Mouse (Mus musculus) hindbrain, embryonic 16.5 days (tissue): ENCODE results near the gene Tmem72. TPM values are rescaled to one million over a fixed set of nuclear protein-coding genes. Genes with fewer than 3 reads are reported as not detected.

ENCODE experiments used
- ATAC-seq: fragments of 200-750 bp; cut with Nextera tagmentation; 2 replicates; pipeline ENCODE4 v1.8.0; 2017; ENCODE audit warnings: moderate TSS enrichment, moderate library complexity
- H3K27ac ChIP-seq: fragments of 300-500 bp; sonication (generic); 2 replicates; pipeline ENCODE4 v1.5.1; 2014; ENCODE audit warnings: low read depth, mild to moderate bottlenecking, control low read depth, low read length, moderate library complexity
- H3K27me3 ChIP-seq: fragments of 300-500 bp; sonication (generic); replicated peaks from 2 replicates; pipeline ENCODE4 v1.6.1; 2014; ENCODE audit warnings: low read length; ENCODE audit not compliant: control insufficient read depth, insufficient read depth
- H3K36me3 ChIP-seq: fragments of 300-500 bp; sonication (generic); 2 replicates; pipeline ENCODE4 v1.6.1; 2014; ENCODE audit warnings: mild to moderate bottlenecking, low read length, moderate library complexity, mixed read lengths; ENCODE audit not compliant: control insufficient read depth, insufficient read depth
- H3K4me1 ChIP-seq: fragments of 300-500 bp; sonication (generic); 2 replicates; pipeline ENCODE4 v1.6.1; 2014; ENCODE audit warnings: low read depth, low read length; ENCODE audit not compliant: control insufficient read depth, insufficient read depth
- H3K4me2 ChIP-seq: fragments of 300-500 bp; sonication (generic); 2 replicates; pipeline ENCODE4 v1.6.1; 2014; ENCODE audit warnings: mild to moderate bottlenecking, low read length, control low read depth, moderate library complexity
- H3K4me3 ChIP-seq: fragments of 300-500 bp; sonication (generic); 2 replicates; pipeline ENCODE4 v1.5.1; 2014; ENCODE audit warnings: mild to moderate bottlenecking, low read length, control low read depth, moderate library complexity
- H3K9ac ChIP-seq: fragments of 300-500 bp; sonication (generic); 2 replicates; pipeline ENCODE4 v1.6.1; 2014; ENCODE audit warnings: low read depth, mild to moderate bottlenecking, control low read depth, low read length, moderate library complexity
- H3K9me3 ChIP-seq: fragments of 300-500 bp; sonication (generic); 2 replicates; pipeline ENCODE4 v1.6.1; 2014; ENCODE audit warnings: mild to moderate bottlenecking, low read length, moderate library complexity; ENCODE audit not compliant: control insufficient read depth
- WGBS: fragments of 180-500 bp; shearing (Covaris S2); extraction: QIAGEN DNeasy Blood & Tissue Kit; methylation state at CpG from one replicate; pipeline ENCODE4 v1.1.7; 2014; 5-methylcytosine and 5-hydroxymethylcytosine counted together
- polyA plus RNA-seq: library from polyadenylated mRNA; unstranded; fragments of >200 nt; fragmentation: Nextera tagmentation; extraction: Ambion mirVana; gene quantifications from 2 replicates; pipeline ENCODE4 v1.2.1, GENCODE M21; 2015

Tmem72 gene
- polyA plus RNA-seq, 1 experiment from 2014 or later = 5.4 TPM

DNA sequence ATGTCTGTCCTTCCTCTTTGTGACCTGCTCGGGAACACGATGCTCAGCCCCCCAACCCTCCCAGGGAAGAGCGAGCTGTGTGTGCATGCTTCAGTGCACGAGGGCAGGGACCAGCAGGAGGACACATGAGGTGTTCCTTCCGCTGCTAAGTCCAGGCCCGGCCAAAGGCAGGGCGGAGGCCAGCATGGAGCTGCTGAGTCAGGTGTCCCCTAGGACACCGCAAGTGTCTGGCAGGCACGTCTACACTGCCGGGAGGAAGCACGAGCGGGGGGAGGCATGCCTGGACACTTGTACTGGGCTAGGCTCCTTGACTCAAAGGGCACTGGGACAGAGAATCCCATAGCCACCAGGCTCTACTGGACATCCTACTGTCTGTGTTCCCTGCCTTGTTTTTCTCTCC is 69.0 kb downstream of the Tmem72 start:
- Histone ChIP-seq H3K4me3 (no peak overlapping the region), H3K27me3 (no peaks in the 10 kb centered on the region), H3K9ac (no peak overlapping the region), H3K4me2 (no peak overlapping the region), H3K27ac (no peak overlapping the region), H3K4me1 (peaks cover 3% of the 10 kb centered on the region), H3K9me3 (no peaks in the 10 kb centered on the region), H3K36me3 (no peaks in the 10 kb centered on the region; the same call in 1 of the 2 replicates)
- WGBS = 83% methylated on average over 12 of the region's 12 CpGs
- no peak; the same call in 1 of the 2 replicates for ATAC-seq

DNA sequence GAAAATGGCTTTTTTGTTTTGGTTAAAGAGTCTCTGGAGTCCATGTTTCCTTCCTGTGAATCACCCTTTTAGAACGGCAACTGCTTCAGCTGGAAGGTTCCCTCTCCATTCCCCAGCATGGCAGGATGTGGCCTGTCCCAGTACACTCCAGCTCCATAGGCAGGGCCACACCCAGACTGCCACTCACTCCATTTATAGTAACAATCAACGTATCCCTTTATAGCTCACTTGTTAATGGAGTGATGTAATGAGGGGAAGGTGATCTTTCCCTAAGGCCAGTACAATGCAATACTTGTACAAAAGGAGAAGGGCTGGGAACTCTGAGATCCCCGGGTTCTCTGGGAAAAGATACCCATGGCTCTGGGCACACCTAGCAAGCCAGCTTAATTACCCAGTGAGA is 72.4 kb downstream of the Tmem72 start:
- H3K27me3 ChIP-seq = no peaks in the 10 kb centered on the region
- no peak overlapping the region for H3K4me3 ChIP-seq
- H3K4me1 ChIP-seq = no peaks in the 10 kb centered on the region
- no peak; the same call in 1 of the 2 replicates for ATAC-seq
- 71% methylated on average over 3 of the region's 3 CpGs for whole genome bisulfite sequencing
- H3K9ac ChIP-seq = no peak overlapping the region
- H3K4me2 ChIP-seq = no peak overlapping the region
- H3K9me3 ChIP-seq = no peaks in the 10 kb centered on the region
- no peaks in the 10 kb centered on the region; the same call in 1 of the 2 replicates for H3K36me3 ChIP-seq
- no peak overlapping the region for H3K27ac ChIP-seq

DNA sequence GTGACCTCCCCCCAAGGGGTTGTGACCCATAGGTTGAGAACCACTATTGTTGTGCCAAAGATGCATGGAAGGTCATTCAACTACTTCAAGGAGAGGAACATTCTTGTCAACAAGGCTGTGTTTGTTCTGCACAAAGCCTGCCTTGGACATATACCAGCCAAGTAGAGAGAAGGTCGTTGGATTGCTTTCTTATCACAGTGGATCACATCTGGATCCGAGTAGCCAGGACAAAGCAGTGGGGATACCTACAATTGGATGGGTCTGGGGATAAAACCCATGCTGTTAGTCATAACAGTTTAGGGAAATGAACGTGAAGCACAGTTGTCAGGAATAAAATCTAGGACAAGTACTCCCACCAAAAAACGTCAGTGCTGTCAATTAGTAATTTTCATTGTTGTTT is 72.8 kb downstream of the Tmem72 start:
- Histone ChIP-seq H3K27me3 (no peaks in the 10 kb centered on the region), H3K9ac (no peak overlapping the region), H3K36me3 (no peaks in the 10 kb centered on the region; the same call in 1 of the 2 replicates), H3K9me3 (no peaks in the 10 kb centered on the region), H3K4me3 (no peak overlapping the region), H3K4me1 (no peaks in the 10 kb centered on the region), H3K4me2 (no peak overlapping the region), H3K27ac (no peak overlapping the region)
- no peak for ATAC-seq
- WGBS = 58% methylated on average over 4 of the region's 4 CpGs

DNA sequence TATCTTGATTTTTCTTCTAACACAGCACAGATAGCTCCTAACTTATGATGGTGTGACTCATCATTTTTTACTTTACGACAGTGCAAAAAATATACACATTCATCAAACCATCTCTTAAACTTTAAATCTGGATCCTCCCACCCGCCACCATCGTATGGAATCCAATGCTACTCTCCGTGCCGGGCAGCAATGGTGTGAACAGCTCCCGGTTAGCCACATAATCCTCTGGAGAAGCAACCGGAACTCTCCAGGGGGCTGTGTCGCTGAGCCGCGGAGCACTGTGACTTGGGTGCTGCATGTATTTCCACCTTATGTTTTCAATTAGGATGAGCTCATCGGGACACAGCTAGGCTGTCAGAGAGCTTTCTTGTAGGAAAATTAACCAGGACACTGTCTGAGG is 73.8 kb downstream of the Tmem72 start:
- H3K4me2 ChIP-seq = no peak overlapping the region
- H3K9ac ChIP-seq = no peak overlapping the region
- H3K4me3 ChIP-seq = no peak overlapping the region
- no peak for ATAC-seq
- no peaks in the 10 kb centered on the region for H3K4me1 ChIP-seq
- H3K36me3 ChIP-seq = no peaks in the 10 kb centered on the region; the same call in 1 of the 2 replicates
- WGBS = 89% methylated on average over 11 of the region's 11 CpGs
- no peaks in the 10 kb centered on the region for H3K27me3 ChIP-seq
- H3K9me3 ChIP-seq = no peaks in the 10 kb centered on the region
- H3K27ac ChIP-seq = no peak overlapping the region

DNA sequence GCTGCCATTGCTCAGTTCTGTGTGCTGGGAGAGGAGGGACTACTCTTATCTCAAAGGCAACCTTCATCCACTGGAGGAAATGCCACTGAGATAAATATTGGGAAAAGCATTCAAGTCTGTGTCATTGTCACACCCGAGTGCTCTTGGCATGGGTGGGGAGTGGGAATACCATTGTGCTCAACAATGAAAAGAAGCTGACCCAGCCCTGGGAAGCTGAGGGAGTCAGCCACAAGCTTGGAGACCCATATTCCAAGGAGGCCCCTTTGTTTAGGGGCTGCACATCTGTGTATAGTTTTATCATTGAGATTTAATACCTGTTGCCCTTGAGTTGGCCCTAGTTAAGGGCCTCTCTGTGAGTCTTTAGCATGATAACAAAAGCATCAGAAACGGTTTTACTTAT is 77.0 kb downstream of the Tmem72 start:
- no peak for ATAC-seq
- H3K9ac ChIP-seq = no peak overlapping the region
- WGBS = 65% methylated on average over 2 of the region's 2 CpGs
- no peaks in the 10 kb centered on the region; the same call in 1 of the 2 replicates for H3K36me3 ChIP-seq
- H3K27me3 ChIP-seq = no peaks in the 10 kb centered on the region
- H3K27ac ChIP-seq = no peak overlapping the region
- no peak overlapping the region for H3K4me3 ChIP-seq
- no peak overlapping the region for H3K4me2 ChIP-seq
- H3K9me3 ChIP-seq = no peaks in the 10 kb centered on the region
- no peaks in the 10 kb centered on the region for H3K4me1 ChIP-seq

DNA sequence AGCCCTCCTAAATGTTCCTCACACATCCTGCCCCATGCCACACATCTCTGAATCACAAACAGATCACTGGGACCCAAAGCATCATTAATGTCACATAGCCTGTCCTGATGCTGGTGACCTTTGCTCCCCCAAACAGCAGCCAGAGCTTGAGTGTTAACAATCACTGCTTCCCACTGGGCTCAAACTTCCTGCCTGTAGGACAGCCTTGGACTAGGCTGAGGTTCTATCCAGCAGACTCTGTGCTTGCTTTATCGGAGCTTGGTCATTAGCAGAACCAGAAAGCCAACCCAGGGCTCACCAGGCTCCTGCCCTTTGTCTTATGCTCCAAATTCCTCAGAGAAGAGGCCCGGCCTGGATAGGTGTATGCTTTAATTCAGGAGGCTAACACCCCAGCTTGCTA is 77.8 kb downstream of the Tmem72 start:
- Histone ChIP-seq H3K4me3 (no peak overlapping the region), H3K27me3 (no peaks in the 10 kb centered on the region), H3K9me3 (no peaks in the 10 kb centered on the region), H3K9ac (no peak overlapping the region), H3K4me1 (no peaks in the 10 kb centered on the region), H3K4me2 (no peak overlapping the region), H3K36me3 (no peaks in the 10 kb centered on the region), H3K27ac (no peak overlapping the region)
- 84% methylated on average over 2 of the region's 2 CpGs for WGBS
- no peak for ATAC-seq

DNA sequence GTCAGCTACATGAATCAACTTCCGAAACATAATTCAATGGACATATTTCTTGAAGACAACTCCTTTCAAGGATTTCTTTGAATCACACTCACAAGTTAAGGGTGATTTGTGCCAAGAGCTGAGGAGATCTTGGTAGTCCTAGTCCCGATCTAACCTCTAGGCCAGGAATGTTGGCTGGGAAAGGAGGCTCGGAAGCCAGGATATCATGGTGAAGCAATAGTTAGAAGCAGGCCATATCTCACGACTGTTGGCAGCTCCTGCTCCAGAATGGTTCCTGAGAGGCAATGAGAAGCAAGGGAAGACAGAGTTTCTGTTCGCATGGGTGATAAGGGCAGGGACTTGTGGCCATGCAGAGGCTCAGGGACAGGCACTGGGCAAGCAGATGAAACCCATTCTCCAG is 79.2 kb downstream of the Tmem72 start:
- Histone ChIP-seq H3K4me2 (no peak overlapping the region), H3K4me3 (no peak overlapping the region), H3K27ac (no peak overlapping the region), H3K36me3 (no peaks in the 10 kb centered on the region), H3K27me3 (no peaks in the 10 kb centered on the region), H3K9ac (no peak overlapping the region), H3K4me1 (no peaks in the 10 kb centered on the region), H3K9me3 (no peaks in the 10 kb centered on the region)
- ATAC-seq = no peak
- 94% methylated on average over 5 of the region's 5 CpGs for WGBS

DNA sequence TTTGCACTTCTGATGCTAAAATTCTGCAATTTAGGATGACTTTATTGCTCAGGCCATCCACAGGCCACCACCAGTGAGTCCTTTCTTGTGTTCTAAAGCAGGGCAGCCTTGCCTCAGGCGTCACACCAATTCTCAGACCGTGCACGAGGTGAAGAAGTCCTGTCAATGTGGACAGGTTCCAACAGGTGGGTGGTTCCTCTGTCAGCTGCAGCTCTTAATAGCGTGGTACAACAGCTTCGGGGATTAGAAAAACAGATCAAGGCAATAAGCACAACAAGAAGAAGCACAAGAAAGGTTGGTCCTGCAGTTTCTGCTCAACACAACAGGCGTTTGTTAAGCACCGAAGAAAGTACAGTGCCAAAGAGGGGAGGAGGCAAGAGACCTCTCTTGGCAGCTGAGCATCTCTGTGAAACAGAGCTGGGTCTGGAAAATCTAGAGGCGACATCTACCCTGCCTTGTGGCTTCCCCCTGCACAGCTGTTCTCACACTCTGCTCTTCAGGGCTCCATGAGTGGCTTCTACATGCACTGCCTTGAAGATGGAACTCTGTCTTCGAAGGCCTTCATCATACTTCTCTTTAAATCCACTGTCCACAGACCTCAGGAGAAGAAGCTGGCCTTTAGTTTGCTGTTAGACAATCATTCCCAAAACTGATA is 80.0 kb downstream of the Tmem72 start:
- Histone ChIP-seq H3K36me3 (no peaks in the 10 kb centered on the region), H3K27ac (no peak overlapping the region), H3K4me1 (no peaks in the 10 kb centered on the region), H3K27me3 (no peaks in the 10 kb centered on the region), H3K9me3 (no peaks in the 10 kb centered on the region), H3K4me2 (no peak overlapping the region), H3K9ac (no peak overlapping the region), H3K4me3 (no peak overlapping the region)
- no peak for ATAC-seq
- WGBS = 88% methylated on average over 9 of the region's 9 CpGs

DNA sequence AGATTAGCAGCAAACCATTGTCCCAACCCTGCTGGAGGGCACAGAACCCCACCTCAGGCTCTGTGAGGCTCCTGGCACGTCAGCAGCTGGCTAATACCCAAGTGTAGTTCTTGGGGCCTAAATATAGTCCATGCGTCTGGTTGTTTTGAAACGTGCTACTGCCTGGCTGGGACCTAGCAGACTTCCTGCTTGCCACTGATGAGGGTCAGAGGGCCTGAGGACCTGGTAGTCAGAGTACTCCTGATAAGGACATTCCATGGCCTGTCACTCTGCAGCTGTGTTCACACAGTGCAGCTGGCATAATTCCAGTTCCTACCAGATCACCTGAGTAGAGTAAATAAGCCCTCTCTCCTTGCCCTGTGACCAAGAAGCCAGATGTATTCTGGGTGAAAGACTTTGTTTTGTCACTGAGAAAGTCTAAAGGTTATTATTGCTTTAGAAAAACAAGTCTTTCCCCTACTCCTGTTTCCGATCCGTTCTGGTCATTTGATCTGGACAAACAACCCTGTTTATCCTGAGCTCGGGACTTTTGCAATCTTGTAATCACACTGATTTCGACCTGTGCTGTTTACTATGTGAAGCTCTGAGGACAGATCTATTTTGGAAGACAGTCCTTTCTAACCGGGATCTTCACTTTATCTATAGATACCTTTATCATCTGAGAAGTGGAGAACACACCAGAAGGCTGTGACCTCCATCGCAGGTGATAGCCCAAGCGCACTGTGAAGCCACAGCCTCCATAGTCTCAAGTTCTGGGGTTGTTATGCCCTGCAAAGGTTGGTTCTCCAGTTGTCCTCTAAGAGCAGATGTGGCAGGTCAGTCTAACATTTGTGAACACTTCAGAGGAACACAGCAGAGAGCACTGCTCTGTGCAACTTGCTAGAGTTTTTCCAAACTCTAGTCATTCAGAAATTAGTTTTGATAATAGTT is 81.2 kb downstream of the Tmem72 start:
- no peak overlapping the region for H3K4me2 ChIP-seq
- no peaks in the 10 kb centered on the region for H3K9me3 ChIP-seq
- no peak overlapping the region for H3K4me3 ChIP-seq
- H3K9ac ChIP-seq = no peak overlapping the region
- 76% methylated on average over 10 of the region's 10 CpGs for WGBS
- no peaks in the 10 kb centered on the region for H3K36me3 ChIP-seq
- ATAC-seq = peak; percentile 37; the same call in 1 of the 2 replicates
- H3K27ac ChIP-seq = no peak overlapping the region
- no peaks in the 10 kb centered on the region for H3K4me1 ChIP-seq
- H3K27me3 ChIP-seq = no peaks in the 10 kb centered on the region
